Mouse (Mus musculus): Measurements from ENCODE around the gene Vwce. TPM values are rescaled to one million over a fixed set of nuclear protein-coding genes. Genes with fewer than 3 reads are reported as not detected.

Vwce gene
- total RNA-seq, 2 experiments from 2014 or later: 1.1 TPM; not detected in 1

DNA sequence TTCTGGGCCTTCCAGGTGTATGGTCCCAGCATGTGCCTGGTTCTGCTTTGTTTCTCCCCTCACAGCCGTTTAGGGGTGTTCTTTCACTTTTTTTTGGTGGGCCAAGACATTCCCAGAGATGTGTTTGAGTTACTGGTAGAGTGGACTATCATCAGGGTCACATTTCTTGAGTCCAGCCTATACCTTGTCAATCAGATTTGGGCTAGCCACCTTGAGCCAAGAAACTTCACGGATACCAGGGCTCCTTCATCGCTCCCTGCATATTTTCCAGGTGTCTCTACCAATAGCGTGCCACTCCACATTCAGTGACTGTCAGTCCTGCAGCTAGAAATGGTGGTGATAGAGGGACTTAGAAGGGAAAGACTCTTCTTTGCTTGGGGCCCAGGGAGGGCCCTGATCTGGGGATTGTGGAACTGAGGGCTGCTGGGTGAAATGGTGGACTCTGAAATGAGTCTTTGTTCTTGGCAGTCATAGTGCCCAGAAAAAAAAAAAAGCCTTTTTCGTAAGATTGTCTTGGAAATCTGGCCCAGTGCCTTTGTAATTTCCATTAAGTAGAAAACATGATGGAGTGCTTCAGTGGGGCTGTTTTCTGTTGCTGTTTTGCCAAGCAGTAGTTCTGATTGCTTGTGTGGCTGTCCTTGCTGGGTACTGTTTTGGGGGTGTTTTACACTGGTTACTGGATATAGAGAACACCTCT, 55.6 kb downstream of the Vwce start:
- ATAC-seq (replicated peaks; ENCODE audit: poor library complexity, severe bottlenecking): no peak

DNA sequence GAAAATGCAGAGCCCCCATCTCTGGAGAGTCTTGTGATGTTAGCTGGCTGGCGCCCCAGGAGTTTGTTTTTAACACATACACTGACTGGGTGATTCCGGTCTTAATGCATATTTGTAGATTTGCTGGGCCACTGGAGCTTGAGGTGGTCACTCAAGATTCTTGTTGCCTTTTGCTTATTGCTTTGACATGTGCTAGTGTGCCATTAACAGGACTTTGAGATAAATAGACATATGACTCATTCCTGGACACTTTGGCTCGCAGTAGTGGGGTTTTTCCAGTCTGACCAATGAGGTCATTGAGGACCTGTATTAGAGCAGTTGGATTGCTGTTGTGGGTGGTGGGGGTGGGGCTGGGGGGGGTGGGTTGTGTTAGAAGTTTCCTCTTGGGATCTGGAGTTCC, 56.3 kb downstream of the Vwce start:
- ATAC-seq (replicated peaks; ENCODE audit: poor library complexity, severe bottlenecking): no peak

DNA sequence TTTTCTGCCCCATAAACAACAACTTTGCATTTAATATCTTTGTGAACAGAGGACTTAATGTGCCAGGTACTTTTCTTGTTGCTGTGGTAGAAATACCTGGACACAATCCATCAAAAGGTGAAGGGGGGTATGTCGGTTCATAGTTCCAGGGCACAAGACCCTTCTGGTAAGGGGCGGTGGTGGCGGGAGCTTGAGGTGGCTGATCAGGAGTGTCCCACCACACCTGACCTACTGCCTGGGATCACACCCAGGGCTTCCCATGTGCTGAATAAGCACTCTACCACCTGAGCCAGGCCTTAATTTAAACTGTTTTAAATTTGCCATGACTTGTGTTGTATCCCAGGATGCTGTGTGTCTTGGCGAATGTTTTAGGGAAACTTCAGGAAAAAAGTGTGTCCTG, 57.1 kb downstream of the Vwce start:
- ATAC-seq (replicated peaks; ENCODE audit: poor library complexity, severe bottlenecking): no peak

DNA sequence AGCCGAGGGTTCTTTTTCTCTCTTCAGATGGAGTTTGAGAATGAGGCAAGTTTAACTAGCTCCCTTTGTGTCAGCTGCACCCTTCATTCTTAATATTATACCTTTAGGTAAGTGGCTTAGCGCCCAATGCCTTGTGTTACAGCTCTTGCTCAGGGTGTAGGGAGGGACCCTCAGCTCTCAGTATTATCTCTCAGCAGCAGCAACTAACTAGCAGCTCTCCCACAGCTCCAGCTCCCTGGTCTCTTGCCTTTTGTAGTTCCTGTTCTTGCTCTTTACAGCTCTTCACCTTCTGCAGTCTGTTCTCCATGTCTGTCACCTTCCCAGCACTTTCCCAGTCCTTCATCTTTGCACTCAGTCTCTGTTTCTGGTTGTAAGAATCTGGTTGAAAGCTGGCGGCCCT, 57.6 kb downstream of the Vwce start:
- ATAC-seq (replicated peaks; ENCODE audit: poor library complexity, severe bottlenecking): no peak

DNA sequence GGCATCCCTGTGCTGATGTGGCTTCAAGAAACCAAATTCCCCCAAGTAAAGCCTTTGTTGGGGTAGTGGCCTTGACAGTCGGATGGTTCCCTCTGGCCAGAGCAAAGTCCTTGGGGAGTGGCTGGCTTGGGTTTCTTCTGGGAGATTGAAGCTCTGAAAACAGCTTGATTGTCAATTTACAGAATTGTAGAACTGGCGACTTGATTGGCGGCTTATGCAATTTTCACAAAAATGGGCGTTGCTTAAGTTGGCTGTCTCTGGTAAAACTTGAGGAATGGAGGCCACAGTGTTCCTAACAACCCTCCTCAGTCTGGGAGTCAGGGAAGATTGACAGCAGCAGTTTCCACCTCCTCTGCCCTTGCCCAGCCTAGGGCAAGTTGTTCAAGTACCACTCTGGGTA, 58.3 kb downstream of the Vwce start:
- ATAC-seq (replicated peaks; ENCODE audit: poor library complexity, severe bottlenecking): no peak

DNA sequence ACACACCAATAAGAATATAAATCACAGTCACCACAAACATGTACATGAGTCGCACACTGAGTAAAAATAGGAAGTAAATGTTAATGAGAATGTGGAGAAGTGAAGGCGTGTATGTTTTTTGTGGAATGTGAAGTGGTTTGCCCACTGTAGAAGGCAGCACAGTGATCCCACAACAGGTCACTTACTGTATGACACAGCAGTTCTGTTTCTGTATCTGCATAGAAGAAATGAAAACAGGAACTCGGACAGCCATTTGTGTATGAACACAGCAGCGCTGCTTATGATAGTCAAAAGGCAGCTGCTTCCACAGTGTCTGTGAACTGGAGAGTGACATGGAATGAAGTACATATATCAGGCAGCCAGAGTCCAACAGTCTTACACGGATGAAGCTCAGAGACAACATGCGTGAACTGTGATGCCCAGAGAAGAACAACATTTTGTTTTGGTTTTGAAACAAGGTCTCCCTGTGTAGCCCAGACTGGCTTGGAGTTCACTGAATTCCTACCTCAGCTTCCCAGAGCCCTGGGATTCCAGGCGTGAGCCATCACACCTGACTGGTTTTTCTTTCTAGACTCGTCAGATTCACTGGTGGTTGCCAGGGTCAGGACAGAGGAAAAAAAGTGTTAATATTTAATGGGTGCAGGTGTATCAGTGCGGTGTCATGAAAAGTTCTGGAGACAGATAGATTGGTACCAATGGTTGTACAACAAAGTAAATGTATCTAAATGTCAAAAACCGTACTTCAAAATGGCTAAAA, 60.1 kb downstream of the Vwce start:
- ATAC-seq (replicated peaks; ENCODE audit: poor library complexity, severe bottlenecking): peak; percentile 70

DNA sequence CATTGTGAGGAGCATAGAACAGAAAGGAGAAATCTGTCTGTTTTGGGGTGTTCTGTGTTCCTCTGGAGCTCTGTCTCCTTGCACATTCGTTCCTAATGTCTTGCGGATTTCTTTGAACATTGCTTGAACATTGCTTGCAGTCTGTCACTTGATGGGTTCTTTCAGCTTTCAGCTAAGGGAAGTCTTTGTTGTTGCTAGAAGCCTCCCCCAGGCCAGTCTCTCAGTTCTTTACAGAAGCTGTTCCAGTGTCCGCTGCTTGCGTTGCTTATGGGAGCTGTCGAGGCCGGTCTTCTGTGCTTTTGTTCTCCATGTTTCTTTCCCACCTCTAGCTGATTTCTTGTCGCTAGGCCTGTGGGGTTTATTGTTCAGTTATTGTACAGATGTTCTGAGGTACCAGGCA, 61.8 kb downstream of the Vwce start:
- no peak for ATAC-seq (replicated peaks; ENCODE audit: poor library complexity, severe bottlenecking)

DNA sequence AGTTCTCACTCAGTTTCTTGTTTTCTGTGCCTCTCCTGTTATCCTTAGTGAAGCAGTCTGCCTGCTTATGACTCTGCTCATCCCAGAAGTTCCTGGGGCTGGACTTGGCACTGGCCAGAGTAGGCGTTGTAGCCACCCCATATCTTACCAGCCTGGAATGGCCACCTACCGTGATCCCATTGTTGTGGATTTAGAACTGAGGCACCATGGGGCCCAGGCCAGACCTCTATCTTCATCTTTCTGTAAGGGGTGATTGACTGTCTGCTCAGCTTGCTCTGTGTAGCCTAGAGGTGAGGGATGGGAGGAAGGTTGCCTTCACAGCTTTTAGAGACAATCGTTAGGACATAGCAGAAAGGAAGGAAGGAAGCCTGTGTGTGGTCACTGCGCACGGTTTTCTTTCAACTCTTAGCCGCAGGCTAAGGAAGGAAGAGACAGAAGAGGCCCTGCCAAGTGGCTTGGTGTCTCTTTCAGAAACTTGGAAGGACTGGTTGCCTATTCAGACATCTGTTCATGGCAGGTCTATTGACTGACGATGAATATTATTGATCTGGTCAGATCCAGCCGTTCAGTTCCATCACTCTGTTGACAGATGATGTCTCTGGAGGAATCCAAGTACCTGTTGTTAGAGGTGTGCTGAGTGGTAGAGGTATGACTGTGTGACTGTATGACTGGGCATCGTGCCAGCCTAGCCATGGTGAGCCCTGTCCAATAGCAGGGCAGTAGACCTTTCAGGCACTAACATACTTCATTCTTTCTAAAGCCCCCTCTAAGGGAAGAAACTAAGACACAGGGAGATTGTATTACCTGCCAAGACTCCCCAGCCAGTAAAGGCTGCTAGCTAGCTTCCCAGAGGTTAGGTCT, 64.3 kb downstream of the Vwce start:
- peak; percentile 80 for ATAC-seq (replicated peaks; ENCODE audit: poor library complexity, severe bottlenecking)

DNA sequence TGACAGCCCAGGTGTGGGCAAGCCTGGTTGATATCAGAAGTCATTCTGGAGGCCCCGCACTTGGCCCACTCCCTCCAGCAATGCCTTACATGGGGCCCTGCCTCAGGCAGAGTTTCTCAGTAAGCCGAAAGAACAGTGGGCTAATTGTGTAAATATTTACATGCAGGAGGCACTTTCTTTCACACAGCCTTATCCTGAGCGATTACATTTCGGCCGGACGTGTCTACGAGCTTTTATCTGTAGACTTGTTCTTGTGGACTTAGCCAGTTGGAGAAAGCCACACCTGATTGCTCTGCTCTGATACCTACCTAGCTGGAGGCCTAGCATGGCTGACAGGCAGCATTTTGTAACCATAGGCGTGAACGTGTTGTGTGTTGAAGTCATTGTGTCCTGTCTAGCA, 65.8 kb downstream of the Vwce start:
- no peak for ATAC-seq (replicated peaks; ENCODE audit: poor library complexity, severe bottlenecking)

DNA sequence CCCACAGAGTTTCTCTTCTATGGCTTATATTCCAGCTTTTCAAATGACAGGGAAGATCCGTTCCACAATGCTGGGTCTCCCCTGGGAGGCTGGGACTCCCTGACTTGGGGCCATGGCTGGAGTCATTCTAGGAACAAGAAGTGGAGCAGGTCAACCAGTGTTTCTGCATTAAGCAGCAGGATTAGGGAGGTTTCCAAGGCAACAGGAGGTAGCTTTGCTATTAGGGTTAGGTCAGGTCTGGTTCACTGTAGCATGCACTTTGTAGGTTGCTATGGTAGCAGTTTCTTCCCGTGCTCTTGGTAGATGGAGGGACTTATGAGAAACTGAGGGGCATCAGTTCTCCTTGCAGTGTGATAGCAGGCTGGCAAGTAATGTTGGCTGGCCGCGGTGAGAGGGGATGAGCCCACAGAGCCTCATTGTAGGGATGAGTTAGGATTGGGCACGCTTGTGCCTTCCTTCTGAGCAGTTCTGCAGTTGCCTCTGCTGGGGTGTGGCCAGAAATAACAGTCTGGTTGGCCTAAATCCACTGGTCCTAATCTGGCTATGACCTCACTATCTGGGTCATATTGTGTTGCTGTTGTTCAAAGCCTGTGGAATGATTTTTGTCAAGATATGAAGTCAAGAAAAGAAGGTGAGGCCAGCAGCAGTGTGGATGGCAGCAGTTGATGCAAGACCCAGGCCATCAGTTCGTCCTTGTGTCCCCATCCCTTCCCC, 67.2 kb downstream of the Vwce start:
- ATAC-seq (replicated peaks; ENCODE audit: poor library complexity, severe bottlenecking): no peak

DNA sequence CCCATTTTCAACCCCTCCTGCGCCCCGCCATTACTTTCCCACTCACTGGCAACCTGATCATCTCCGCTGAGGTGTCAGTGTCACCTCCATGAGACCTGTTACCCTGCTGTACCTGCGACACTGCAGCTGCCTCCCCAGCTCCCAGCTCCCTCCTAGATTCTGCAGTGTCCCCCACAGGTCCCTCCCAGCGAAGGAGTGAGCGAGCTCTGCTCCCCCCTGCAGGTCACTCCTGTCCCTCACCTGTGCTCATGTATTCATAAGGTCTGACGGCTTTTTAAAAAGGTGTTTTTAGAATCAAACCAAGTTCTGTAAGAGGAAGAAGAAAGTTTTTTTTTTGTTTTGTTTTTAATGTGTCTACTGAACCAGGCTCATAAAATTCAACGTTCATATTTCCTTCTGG, 68.1 kb downstream of the Vwce start:
- no peak for ATAC-seq (replicated peaks; ENCODE audit: poor library complexity, severe bottlenecking)

DNA sequence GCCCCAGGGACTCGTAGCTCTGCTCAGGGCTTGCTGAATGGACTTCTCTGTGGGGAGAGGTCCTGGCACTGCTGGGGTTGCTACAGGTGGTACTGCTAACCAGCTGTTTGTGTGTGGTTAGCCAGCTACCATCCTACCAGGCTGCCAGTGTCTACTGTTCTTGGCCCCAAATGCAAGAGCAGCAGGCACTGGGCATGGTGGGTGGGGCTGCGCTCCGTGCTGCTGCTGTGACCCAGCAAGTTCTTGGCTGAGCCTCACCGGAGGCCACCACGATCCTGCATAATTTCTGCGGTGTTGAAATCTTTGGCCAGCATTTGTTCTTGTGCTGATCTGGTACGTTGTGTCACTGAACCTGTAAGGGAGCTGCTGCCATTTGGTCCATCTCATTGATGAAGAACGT, 69.5 kb downstream of the Vwce start:
- peak; percentile 52 for ATAC-seq (replicated peaks; ENCODE audit: poor library complexity, severe bottlenecking)

DNA sequence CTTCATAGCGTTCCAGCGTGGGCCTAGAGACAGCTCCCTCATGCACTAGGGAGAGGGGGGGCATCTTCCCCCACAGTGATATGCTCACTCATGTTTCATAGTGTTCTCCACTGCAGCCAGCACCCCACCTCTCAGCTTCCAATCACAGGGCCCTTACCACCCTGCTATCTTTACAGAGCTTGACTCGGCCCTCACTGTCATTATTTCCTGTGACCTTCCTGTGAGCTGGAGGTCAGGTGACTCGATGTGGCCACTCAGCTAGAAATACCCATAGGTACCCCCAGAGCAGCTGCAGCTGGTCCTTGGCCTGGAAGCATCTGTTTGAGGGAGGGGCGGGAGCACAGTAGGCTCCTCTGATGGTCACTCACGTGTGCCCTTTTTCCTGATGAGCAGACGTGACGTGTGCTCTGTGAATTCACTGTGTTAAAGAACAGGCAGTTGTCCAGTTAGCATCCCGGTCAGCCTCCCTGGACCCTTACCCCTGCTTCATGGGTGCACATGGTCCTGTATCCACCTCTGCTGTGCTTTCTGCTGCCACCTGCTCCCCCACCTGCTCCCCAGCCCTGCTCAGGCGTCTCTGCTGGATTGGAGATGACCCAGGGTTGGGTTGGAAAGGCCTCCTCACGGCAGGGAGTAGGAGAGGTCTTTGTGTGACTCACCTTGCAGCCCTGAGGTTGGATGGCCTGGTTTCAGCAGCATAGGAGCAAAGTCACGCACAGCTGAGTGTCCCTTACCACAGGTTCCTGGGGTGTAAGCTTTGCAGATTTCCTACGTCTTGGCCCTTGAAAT, 73.3 kb downstream of the Vwce start:
- ATAC-seq (replicated peaks; ENCODE audit: poor library complexity, severe bottlenecking): no peak

DNA sequence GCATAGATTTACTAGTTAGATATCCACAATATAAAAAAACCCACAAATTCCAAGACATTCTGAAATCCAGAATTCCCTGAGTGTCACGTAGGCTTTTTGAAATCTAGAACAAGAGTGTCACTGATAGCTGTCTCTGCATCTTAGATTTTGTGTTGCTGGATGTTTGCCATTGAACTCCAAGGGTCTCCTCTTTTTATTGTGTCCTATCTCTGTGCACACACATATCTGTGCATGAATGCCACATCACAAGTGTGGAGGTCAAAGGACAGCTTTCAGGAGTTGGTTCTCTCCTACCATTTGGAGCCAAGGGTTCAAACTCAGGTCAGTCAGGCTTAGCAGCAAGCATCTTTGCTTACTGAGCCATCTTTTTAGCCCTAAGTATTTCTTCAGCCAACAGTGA, 73.9 kb downstream of the Vwce start:
- no peak for ATAC-seq (replicated peaks; ENCODE audit: poor library complexity, severe bottlenecking)

DNA sequence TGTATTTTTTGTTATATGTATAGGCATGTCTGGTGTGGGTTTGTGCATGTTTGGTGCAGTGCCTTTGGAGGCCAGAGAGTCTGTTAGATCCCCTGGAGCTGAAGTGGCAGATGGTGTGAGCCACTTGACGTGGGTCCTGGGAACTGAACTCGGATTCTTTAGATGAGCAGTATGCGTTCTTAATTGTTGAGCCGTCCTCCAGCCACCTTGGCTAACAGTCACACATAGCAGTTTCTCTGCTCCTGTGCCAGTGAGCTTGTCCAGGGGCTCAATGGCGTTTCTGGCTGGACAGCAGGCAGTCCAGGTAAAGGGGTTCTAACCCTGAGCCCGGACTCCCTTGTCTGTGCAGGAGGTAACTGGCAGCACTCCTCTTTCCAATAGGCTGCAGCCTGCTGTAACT, 74.9 kb downstream of the Vwce start:
- no peak for ATAC-seq (replicated peaks; ENCODE audit: poor library complexity, severe bottlenecking)

DNA sequence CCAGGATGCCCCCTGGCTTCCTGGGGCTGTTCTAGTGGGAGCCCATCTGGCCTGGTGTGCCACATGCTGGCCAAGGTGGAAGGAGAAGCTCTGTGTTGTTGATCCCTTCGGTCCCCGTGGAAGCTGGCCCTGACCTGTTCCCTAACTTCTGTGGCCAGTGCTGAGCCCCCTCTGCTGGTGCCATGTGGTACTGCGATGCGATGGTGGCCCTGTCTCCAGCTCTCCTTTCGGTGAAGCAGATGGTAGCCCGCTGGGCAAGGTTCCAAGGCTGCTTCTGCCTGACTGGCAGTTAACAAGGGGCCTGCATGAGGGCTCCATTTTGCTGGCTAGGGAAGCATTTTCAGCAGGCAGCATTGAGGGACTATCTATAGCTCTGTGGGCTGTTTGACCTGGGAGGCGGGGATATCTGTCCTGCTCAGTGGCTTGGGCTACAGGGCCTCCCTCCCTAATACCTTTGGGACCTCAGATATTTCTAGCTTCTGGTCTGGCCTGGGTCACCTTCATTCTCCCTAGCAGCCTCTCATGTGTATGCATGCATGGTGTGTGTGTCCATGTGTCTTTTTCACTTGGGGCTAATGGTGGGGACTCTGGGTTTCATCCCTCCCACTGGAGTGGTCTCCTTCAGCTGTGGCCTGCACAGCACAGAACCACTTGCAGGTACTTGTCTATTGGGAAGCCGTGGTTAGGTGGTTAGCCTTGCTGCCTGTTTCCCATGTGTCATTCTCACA, 75.5 kb downstream of the Vwce start:
- peak; percentile 91 for ATAC-seq (replicated peaks; ENCODE audit: poor library complexity, severe bottlenecking)

DNA sequence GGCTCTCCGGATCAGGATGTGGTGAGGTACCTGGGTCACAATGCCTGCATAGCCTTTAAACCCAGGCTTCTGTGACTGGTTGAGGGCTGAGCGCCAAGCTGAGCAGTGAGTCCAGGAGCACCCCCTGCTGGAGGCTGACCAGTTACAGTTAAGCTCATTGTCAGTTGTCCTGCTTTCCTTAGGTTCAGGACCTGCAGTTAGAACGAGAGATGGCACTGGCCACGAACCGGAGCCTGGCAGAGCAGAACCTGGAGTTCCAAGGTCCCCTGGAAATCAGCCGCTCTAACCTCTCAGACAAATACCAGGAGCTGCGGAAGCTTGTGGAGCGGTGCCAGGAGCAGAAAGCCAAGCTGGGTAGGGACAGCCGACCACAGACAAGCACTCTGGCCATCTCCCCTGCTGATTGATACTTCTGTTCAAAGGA, 76.1 kb downstream of the Vwce start:
- ATAC-seq (replicated peaks; ENCODE audit: poor library complexity, severe bottlenecking): peak; percentile 61

DNA sequence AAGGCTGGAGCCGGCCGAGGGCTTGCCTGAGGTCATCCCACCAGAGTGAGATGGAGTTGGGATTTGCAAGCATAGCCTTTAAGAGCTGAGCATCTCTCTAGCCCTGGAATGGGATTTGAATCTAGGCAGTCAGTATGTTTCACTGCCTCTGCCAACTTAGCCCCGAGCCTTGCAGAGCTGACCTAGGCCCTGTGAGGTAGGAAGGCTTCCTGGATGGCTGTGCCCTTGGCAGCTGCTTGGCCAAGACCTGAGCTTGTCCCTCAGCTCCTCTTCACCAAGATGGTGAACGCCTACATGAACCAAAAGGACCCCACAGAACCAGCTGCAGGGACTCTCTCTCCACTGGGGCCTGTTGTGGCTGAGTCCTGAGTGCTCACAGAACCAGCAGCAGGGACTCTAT, 76.7 kb downstream of the Vwce start:
- ATAC-seq (replicated peaks; ENCODE audit: poor library complexity, severe bottlenecking): no peak

DNA sequence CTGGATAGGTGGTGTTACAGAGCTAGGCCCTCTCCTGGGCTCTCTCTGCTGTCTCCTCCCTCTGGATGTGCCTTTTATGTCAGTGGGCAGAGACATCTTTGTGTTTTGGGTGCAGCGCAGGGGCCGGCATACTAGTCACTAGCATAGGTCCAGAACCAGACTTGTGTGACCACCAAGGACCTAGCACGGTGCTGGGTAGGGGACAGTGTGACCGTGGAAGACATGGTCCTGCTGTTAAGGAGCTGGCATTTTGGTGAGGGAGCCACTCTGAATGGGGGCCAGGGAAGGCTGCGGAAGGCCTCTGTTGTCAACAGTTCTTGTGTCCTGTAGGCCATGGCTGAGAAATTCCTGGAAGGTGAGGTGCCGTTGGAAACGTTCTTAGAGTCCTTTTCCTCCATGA, 78.2 kb downstream of the Vwce start:
- ATAC-seq (replicated peaks; ENCODE audit: poor library complexity, severe bottlenecking): no peak
